Mouse (Mus musculus): ENCODE results near the gene Manba. TPM values are rescaled to one million over a fixed set of nuclear protein-coding genes. Genes with fewer than 3 reads are reported as not detected.
"Not testable (repeated sequence)": the region's sequence is repeated elsewhere in the genome, so short reads cannot be mapped to it uniquely, and the experiment has no call there.

The Manba gene
- polyA plus RNA-seq, 2 experiments: 4.2 to 6.5 TPM

DNA sequence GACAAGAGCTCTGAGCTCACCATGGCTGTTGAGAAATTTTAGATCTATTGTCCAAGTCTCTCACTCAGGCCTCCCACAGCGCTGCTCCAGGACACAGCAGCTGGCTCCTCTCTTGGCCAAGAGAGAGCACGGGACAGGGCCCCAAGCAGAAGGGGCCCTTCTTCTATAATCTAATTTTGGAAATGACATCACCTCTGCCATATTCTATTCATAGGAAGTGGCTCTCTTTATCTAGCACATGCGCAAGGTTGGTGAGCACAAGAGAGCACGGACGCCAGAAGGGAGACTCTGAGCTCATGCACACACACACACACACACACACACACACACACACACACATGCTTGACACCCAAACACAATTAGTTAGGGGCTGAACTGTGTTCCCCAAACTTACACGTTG lies 31.5 kb downstream of the Manba start:
- TF ChIP-seq POLR2A (IDR thresholded peaks at IDR 0.05; ENCODE audit: borderline replicate concordance, extremely low read depth, insufficient read depth, insufficient read length): no peak
- no peaks in the 10 kb centered on the region for H3K4me1 ChIP-seq (ENCODE audit: control insufficient read depth, insufficient read depth, low read length)
- no peak overlapping the region for H3K9ac ChIP-seq (ENCODE audit: low read depth, low read length, severe bottlenecking)
- H3K9me3 ChIP-seq (ENCODE audit: control insufficient read depth, low read length): no peaks in the 10 kb centered on the region
- H3K27ac ChIP-seq (replicated peaks; ENCODE audit: low read depth, low read length): no peak overlapping the region
- no peak overlapping the region for H3K4me3 ChIP-seq (replicated peaks; ENCODE audit: low read length)
- no peak overlapping the region for H3K4me2 ChIP-seq (replicated peaks; ENCODE audit: low read depth, low read length, severe bottlenecking)
- H3K36me3 ChIP-seq (ENCODE audit: control insufficient read depth, insufficient read depth, low read length): no peaks in the 10 kb centered on the region
- ATAC-seq (ENCODE audit: low FRiP score, low read depth): peak; percentile 67
- H3K27me3 ChIP-seq (ENCODE audit: control insufficient read depth, insufficient read depth, low read length): no peaks in the 10 kb centered on the region
- 78% methylated on average over 6 of the region's 6 CpGs for WGBS
- DNase-seq (ENCODE audit: low spot score): no peak

DNA sequence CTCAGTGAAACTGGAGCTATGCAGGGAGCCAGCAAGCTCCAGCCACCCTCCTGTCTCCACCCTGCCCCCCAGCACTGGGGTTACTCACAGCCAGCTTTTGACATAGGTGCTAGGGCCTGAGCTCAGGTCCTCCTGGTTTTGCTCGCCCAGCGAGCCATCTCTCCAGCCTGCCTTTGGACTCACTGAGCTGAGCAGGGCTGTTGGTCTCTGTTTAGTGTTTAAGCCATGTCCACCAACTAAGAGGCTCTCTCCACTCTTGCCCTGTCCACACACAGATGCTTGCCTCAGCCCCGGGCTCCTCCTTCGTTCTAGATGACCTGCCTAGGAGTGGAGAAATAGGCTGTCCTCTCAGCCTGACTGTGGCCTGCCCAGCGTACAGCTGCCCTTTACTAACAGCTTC lies 33.5 kb downstream of the Manba start:
- no peak for TF ChIP-seq POLR2A (IDR thresholded peaks at IDR 0.05; ENCODE audit: borderline replicate concordance, extremely low read depth, insufficient read depth, insufficient read length)
- Histone ChIP-seq H3K4me3 (replicated peaks; ENCODE audit: low read length) (no peak overlapping the region), H3K9me3 (ENCODE audit: control insufficient read depth, low read length) (no peaks in the 10 kb centered on the region), H3K9ac (ENCODE audit: low read depth, low read length, severe bottlenecking) (no peak overlapping the region), H3K4me2 (replicated peaks; ENCODE audit: low read depth, low read length, severe bottlenecking) (no peak overlapping the region), H3K27ac (replicated peaks; ENCODE audit: low read depth, low read length) (no peak overlapping the region), H3K27me3 (ENCODE audit: control insufficient read depth, insufficient read depth, low read length) (no peaks in the 10 kb centered on the region), H3K36me3 (ENCODE audit: control insufficient read depth, insufficient read depth, low read length) (no peaks in the 10 kb centered on the region), H3K4me1 (ENCODE audit: control insufficient read depth, insufficient read depth, low read length) (0 out of 2 replicates have a peak, but pooled peaks cover 4% of the 10 kb centered on the region)
- DNase-seq (ENCODE audit: low spot score) (no peak), ATAC-seq (ENCODE audit: low FRiP score, low read depth) (no peak)
- 78% methylated on average over 5 of the region's 5 CpGs for WGBS

DNA sequence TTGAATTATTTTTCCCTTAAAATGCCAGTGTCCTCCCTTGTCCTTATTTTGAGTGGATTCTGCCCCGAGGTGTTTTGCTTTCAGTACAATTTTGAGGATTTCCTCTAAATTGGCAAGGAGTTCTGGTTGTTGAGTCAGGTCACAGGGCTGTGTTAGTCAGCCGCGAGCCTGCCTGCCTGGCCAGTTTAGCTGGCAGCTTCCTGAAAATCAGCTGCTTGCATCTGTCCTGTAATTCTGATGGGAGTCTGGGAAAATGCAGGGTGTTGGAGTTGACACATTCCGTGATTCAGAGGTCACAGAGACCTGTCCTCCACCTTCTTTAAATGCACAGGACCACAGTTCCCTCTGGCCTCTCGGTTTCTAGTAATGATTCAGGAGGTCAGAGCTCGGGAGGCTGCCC lies 34.2 kb downstream of the Manba start:
- Histone ChIP-seq H3K4me3 (replicated peaks; ENCODE audit: low read length) (no peak overlapping the region), H3K36me3 (ENCODE audit: control insufficient read depth, insufficient read depth, low read length) (no peaks in the 10 kb centered on the region), H3K27ac (replicated peaks; ENCODE audit: low read depth, low read length) (no peak overlapping the region), H3K9ac (ENCODE audit: low read depth, low read length, severe bottlenecking) (no peak overlapping the region), H3K4me2 (replicated peaks; ENCODE audit: low read depth, low read length, severe bottlenecking) (no peak overlapping the region), H3K27me3 (ENCODE audit: control insufficient read depth, insufficient read depth, low read length) (no peaks in the 10 kb centered on the region), H3K4me1 (ENCODE audit: control insufficient read depth, insufficient read depth, low read length) (0 out of 2 replicates have a peak, but pooled peaks cover 4% of the 10 kb centered on the region), H3K9me3 (ENCODE audit: control insufficient read depth, low read length) (no peaks in the 10 kb centered on the region)
- WGBS: 58% methylated on average over 6 of the region's 6 CpGs
- ATAC-seq (ENCODE audit: low FRiP score, low read depth) (no peak), DNase-seq (ENCODE audit: low spot score) (no peak)
- no peak for TF ChIP-seq POLR2A (IDR thresholded peaks at IDR 0.05; ENCODE audit: borderline replicate concordance, extremely low read depth, insufficient read depth, insufficient read length)

DNA sequence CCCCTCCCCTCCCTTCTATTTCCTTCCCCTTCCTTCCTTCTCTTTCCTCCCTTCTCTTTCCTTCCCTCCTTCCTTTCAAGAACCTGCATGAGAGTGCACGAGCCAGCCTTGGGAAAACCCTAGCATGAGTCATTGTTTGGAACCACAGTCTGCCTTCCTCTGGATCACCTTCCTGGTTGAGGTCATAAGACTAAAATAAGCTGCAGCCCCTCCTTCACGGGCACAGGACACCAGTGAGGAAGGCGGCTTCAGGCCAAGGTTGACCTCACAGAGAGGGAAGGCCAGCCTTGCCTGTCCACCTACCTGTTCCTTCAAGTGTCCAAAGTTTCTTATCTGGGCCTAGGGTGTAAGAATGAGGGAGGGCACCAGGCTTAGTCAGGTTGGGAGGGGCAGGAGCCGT lies 36.6 kb downstream of the Manba start:
- TF ChIP-seq POLR2A (IDR thresholded peaks at IDR 0.05; ENCODE audit: borderline replicate concordance, extremely low read depth, insufficient read depth, insufficient read length): no peak
- Histone ChIP-seq H3K36me3 (ENCODE audit: control insufficient read depth, insufficient read depth, low read length) (no peaks in the 10 kb centered on the region), H3K9ac (ENCODE audit: low read depth, low read length, severe bottlenecking) (no peak overlapping the region), H3K4me3 (replicated peaks; ENCODE audit: low read length) (no peak overlapping the region), H3K4me1 (ENCODE audit: control insufficient read depth, insufficient read depth, low read length) (0 out of 2 replicates have a peak, but pooled peaks cover 4% of the 10 kb centered on the region), H3K27me3 (ENCODE audit: control insufficient read depth, insufficient read depth, low read length) (no peaks in the 10 kb centered on the region), H3K9me3 (ENCODE audit: control insufficient read depth, low read length) (no peaks in the 10 kb centered on the region), H3K4me2 (replicated peaks; ENCODE audit: low read depth, low read length, severe bottlenecking) (no peak overlapping the region), H3K27ac (replicated peaks; ENCODE audit: low read depth, low read length) (no peak overlapping the region)
- 70% methylated on average over 4 of the region's 4 CpGs for WGBS
- 0 out of 2 replicates have a peak, but pooled peaks have one; percentile 13 for ATAC-seq (ENCODE audit: low FRiP score, low read depth)
- peak; percentile 34 for DNase-seq (ENCODE audit: low spot score)

DNA sequence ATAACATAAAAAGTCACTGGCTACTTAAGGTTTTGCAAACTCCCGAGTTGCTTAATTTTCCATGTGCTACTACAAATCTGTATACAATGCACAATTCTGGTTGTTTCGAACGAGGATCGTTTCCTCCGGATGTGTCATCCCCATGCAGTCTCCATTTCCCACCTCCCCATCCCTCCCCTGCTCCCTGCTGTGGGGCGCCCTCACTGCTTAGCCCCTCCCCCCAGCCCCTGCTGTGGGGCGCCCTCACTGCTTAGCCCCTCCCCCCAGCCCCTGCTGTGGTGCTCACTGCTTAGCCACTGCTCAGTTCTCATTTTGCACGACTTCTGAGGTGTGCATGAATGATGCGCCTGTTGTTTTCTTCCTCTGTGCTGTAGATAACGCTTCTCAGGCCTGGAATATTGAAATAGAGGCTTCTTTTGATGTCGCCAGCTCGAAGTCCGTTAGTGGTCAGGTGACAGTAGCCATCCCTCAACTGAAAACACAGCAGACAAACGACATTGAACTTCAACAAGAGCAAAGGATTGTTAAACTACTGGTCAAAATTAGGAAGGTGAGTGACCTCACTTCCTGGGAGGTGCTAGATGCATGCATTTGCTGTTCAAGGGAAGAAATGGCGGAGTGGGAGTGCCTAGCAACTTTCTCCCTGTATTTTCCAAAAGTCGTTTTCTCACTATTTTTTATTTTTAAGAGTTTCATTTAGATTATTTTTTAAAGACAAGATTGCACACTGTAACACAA lies 37.4 kb downstream of the Manba start:
- ATAC-seq (ENCODE audit: low FRiP score, low read depth): no peak
- WGBS: 48% methylated on average over 16 of the region's 16 CpGs

DNA sequence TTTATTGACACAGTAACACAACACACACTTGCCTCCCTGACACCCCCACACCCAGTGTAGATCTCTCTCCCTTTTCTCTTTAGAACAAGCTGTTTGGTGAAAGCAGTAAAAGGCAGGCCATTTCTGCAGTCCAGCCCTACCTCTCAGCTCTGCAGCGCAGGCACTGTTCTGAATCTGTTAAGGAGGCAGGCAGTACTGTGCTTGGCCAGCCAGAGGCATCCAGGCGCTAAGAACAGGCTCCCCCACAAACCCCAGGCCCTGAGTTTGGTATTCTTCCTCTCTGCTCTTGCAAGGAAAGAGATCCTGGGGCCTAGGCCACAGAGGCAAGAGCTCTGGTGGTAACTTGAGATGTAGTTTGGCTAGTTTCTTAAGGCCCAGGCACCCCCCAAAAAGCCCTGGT lies 39.5 kb downstream of the Manba start:
- H3K27ac ChIP-seq (replicated peaks; ENCODE audit: low read depth, low read length): not testable (repeated sequence)

More for the DNA sequence above, 37.4 kb downstream of the Manba start:
- Histone ChIP-seq H3K4me2 (replicated peaks; ENCODE audit: low read depth, low read length, severe bottlenecking) (no peak overlapping the region), H3K9ac (ENCODE audit: low read depth, low read length, severe bottlenecking) (no peak overlapping the region), H3K4me1 (ENCODE audit: control insufficient read depth, insufficient read depth, low read length) (0 out of 2 replicates have a peak, but pooled peaks cover 4% of the 10 kb centered on the region), H3K9me3 (ENCODE audit: control insufficient read depth, low read length) (no peaks in the 10 kb centered on the region), H3K27me3 (ENCODE audit: control insufficient read depth, insufficient read depth, low read length) (no peaks in the 10 kb centered on the region), H3K36me3 (ENCODE audit: control insufficient read depth, insufficient read depth, low read length) (no peaks in the 10 kb centered on the region), H3K27ac (replicated peaks; ENCODE audit: low read depth, low read length) (no peak overlapping the region), H3K4me3 (replicated peaks; ENCODE audit: low read length) (no peak overlapping the region)
- DNase-seq (ENCODE audit: low spot score): no peak
- no peak for TF ChIP-seq POLR2A (IDR thresholded peaks at IDR 0.05; ENCODE audit: borderline replicate concordance, extremely low read depth, insufficient read depth, insufficient read length)

More for the DNA sequence above, 39.5 kb downstream of the Manba start:
- not testable (repeated sequence) for H3K4me2 ChIP-seq (replicated peaks; ENCODE audit: low read depth, low read length, severe bottlenecking); ATAC-seq (ENCODE audit: low FRiP score, low read depth); H3K9ac ChIP-seq (ENCODE audit: low read depth, low read length, severe bottlenecking); H3K36me3 ChIP-seq (ENCODE audit: control insufficient read depth, insufficient read depth, low read length); H3K27me3 ChIP-seq (ENCODE audit: control insufficient read depth, insufficient read depth, low read length); H3K4me1 ChIP-seq (ENCODE audit: control insufficient read depth, insufficient read depth, low read length); H3K4me3 ChIP-seq (replicated peaks; ENCODE audit: low read length); H3K9me3 ChIP-seq (ENCODE audit: control insufficient read depth, low read length); DNase-seq (ENCODE audit: low spot score)
- 10% methylated on average over 2 of the region's 2 CpGs for WGBS
